Mouse (Mus musculus) kidney, adult 2 months (tissue): ENCODE measurements at regions not wholly inside any gene's neighbourhood (a gene's known extent, or its start where the extent isn't known, plus 50 kb on each side); places are given as distances from the start of the nearest gene placed in this dataset.

Source experiments
- CTCF ChIP-seq: fragments of 200-500 bp; conservative IDR thresholded peaks from 2 replicates; pipeline ENCODE4 v1.5.1; 2011; ENCODE audit warnings: low read depth, mild to moderate bottlenecking, control low read depth, low read length, moderate library complexity, mixed read lengths; ENCODE audit not compliant: insufficient read depth, insufficient read length
- POLR2A ChIP-seq: fragments of 200-500 bp; IDR thresholded peaks from one replicate; pipeline ENCODE4 v1.6.1; 2011; ENCODE audit warnings: low read depth, low read length, control low read depth

DNA sequence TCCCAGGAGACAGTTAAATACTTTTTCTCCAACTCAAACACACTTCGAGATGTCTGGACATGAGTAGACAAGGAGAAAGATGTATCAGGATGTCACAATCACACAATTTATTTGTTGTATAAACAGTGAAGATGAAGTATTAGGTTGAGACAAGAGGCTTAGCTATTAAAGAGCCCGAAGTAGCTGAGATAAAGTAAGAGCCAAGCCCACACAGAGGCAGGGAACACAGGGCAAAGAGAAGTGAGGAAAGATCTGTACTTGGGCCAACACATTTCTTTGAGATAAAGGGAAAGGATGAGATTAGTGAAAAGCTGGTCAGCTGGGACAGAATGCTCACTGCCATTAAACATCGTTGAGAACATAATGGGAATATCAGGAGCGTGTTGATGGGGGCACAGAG is 513.2 kb downstream of the Efna5 start:
- TF ChIP-seq CTCF (no peak), POLR2A (no peak)
